Mouse (Mus musculus): ENCODE results near the gene Ubr4. TPM values are rescaled to one million over a fixed set of nuclear protein-coding genes. Genes with fewer than 3 reads are reported as not detected.

Ubr4 gene
- polyA plus RNA-seq, 2 experiments from 2014 or later = 53.5 to 64.8 TPM

GRCm38 (mm10) chr4:139432966-139433765 is 80.8 kb downstream of the Ubr4 start:
- ATAC-seq = no peak

- ATAC-seq = no peak
Measured at GRCm38 (mm10) chr4:139441244-139441643, 88.8 kb downstream of the Ubr4 start.

GRCm38 (mm10) chr4:139441806-139442205 is 89.4 kb downstream of the Ubr4 start:
- ATAC-seq = no peak

DNA sequence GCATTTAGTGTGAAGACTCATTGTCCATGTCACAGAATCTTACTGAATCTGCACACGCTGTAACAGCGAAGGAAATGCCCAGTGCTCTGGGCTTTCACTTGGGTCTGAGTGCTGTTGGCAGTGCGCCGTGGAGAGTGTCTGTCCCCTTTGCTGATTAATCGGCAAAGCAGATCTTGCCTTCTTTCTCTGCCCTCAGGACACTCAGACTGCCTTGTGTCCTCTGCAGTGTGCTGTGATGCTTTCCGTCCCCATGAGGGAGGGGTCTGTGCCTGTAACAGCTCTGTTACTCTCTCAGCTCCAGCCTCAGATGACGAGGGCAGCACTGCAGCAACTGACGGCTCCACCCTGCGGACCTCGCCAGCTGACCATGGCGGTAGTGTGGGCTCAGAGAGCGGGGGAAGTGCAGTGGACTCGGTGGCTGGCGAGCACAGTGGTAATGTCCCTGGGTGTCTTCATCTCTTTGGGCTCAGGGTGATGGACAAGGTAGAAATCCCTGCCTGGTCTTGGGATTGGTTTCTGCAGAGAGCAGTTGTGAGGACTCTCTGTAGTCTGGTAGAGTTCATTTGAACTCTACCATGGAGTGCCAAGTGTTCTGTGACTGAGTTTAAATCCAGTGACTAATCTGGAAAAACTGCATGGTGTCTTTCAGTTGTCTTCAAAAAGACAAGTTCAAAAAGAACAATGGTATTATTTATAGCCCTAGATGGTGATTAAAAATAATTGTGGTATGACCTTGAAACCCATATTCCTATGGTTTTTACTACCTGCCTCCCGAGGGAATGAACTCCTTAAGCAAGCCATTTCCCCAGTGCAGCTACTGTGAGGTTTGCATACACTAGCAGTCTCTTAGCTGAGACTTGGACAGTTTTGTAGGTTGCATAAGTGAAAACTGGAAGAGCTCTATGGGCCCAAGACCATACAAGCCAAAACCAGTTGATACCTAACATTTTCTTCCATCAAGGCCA is 90.3 kb downstream of the Ubr4 start:
- ATAC-seq = no peak

DNA sequence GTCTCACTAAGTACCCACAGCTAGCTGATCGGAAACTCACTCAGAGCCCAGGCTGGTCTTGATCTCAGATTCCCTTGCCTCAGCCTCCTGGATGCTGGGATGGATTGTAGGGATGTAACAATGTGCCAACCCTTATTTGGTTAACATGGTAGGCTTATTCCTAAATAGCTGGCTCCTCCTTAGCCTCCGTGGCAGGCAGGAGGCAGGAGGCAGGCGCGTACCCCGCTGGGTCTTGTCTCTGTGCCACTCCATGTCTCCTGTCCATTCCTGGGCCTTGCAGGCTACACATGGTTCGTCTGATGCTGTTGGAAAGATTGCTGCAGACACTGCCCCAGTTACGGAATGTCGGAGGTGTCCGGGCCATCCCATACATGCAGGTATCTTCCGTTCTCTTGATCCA is 91.9 kb downstream of the Ubr4 start:
- no peak for ATAC-seq

GRCm38 (mm10) chr4:139446176-139446575 is 93.8 kb downstream of the Ubr4 start:
- no peak for ATAC-seq

DNA sequence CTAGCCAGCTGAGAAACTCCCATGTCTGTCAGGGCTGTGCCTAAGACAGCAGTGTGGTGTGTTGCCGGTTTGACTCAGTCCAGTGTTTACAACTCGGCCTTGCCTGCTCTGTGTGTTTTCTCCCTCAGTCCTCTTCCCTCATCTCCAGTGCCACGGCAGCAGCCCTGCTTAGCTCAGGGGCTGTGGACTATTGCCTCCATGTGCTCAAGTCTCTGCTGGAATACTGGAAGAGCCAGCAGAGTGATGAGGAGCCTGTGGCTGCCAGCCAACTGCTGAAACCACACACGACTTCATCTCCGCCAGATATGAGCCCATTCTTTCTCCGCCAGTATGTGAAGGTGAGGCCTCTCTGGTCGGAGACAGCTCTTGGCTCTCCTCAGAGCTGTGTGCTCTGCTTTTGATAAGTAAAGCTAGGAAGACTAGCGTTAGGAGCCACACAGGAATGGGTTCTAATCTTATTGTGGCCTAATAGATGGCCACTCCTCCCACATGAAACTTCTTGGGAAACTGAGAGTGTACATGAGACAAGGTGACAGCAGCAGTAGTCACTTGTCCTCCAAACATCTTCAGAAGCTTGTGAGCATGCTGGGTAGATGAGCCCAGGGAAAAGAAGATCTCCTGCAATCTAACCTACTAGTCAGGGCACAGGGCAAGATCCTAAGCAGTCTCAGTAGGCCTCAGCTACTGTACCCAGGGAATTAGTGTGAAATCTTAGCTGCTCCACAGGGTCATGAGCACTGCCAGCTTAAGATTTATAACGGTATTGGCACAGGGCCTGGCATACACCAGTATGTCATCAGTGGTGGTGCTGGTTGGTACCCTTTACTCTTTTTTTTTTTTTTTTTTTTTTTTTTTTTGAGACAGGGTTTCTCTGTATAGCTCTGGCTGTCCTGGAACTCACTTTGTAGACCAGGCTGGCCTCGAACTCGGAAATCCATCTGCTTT is 94.6 kb downstream of the Ubr4 start:
- no peak for ATAC-seq

- ATAC-seq = no peak
Measured at GRCm38 (mm10) chr4:139452944-139453700, 100.7 kb downstream of the Ubr4 start.

DNA sequence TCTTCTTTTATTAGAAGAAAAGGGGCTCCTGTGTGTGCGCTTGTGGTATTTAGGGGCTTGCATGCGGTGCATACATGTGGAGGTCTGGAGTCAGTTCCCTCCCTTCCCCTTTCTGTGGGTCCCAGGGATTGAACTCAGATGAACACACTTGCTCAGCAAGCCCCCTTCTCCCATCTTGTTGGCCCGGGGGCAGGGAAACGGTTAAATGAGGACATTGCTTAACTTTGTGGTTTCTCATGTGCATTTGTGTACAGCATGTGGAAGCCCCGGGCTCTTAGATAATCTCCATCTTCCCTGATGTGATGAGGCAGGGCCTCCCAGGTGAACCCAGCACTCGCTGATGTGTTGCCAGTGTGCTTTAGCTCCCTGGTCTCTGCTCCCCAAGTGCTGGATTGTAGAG is 101.9 kb downstream of the Ubr4 start:
- ATAC-seq = no peak

DNA sequence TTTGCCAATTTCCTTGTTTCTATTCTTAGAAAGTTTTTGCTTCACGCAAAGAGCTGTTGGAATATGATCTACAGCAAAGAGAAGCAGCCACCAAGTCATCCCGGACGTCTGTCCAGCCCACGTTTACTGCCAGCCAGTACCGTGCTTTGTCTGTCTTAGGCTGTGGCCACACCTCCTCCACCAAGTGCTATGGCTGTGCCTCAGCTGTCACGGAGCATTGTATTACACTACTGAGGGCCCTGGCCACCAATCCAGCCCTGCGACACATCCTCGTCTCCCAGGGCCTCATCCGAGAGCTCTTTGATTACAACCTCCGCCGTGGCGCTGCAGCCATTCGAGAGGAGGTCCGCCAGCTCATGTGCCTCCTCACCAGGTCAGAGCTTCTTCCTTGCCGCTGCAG is 107.6 kb downstream of the Ubr4 start:
- no peak for ATAC-seq

- ATAC-seq = no peak
Measured at GRCm38 (mm10) chr4:139464163-139464562, 111.8 kb downstream of the Ubr4 start.

GRCm38 (mm10) chr4:139466541-139466940 is 114.1 kb downstream of the Ubr4 start:
- ATAC-seq = no peak

DNA sequence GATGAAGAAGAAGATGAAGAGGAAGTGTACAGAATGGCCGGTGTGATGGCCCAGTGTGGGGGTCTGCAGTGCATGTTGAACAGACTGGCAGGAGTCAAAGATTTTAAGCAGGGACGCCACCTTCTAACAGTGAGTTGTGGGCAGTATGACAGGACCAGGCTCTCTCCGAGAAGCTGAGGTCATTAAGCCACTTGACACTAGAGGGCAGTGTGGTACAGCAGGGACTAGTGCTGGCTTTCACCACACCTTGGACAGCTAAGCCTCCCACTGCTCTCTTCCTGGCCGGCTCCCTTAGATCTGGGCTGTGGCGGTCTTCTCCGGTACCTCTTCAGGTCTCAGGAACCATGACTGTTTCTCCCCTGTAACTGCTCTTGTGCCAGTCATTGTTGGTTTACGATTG is 117.8 kb downstream of the Ubr4 start:
- peak; percentile 66 for ATAC-seq

- ATAC-seq = no peak
Measured at GRCm38 (mm10) chr4:139476663-139477625, 124.5 kb downstream of the Ubr4 start.

GRCm38 (mm10) chr4:139477983-139478382 is 125.6 kb downstream of the Ubr4 start:
- ATAC-seq = no peak

DNA sequence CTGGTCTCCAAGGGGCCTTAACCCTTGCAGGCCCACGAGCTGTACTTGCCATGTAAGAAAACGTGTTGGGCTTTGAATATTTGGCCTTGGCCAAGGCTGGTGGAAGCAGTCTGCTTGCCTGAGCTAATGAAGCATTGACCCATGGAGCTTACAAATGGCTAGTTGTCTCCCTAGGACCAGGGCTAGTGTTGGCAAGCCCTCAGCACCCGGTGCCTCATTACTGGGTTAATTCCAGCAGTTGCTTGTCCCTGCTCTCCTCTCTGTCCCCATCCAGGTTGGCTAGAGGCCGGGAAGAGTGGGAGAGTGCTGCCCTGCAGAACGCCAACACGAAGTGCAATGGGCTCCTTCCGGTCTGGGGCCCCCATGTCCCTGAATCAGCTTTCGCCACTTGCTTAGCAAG is 126.8 kb downstream of the Ubr4 start:
- no peak for ATAC-seq

DNA sequence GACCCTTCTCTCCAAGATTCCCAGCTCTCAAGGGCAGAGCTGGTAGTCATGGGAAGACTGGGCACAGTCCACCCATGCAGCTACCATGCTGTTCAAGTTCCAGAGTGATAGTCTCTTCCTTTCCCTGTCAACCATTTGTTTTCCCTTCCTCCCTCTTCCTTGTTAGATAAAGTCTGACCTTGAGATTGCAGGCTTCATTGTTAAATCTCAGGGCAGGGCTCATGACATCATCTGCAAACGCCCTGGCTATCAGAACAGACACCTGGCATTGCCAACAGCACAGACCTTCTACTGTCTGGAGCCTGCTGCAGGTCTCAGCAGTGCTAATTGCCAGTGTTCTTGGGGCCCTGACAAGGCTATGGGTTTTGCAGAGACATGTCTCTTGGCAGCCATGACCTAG is 129.0 kb downstream of the Ubr4 start:
- no peak for ATAC-seq

GRCm38 (mm10) chr4:139483461-139484105 is 131.2 kb downstream of the Ubr4 start:
- no peak for ATAC-seq

GRCm38 (mm10) chr4:139484496-139484895 is 132.1 kb downstream of the Ubr4 start:
- no peak for ATAC-seq

GRCm38 (mm10) chr4:139487085-139487484 is 134.7 kb downstream of the Ubr4 start:
- no peak for ATAC-seq

Data from CD4-positive, CD25-positive, alpha-beta regulatory T cell, adult 4 months (primary cell).